Mouse (Mus musculus) midbrain, embryonic 12.5 days (tissue): Measurements from ENCODE around the gene Ralgps1. TPM values are rescaled to one million over a fixed set of nuclear protein-coding genes. Genes with fewer than 3 reads are reported as not detected.

Source experiments
- ATAC-seq: fragments of 200-750 bp; cut with Nextera tagmentation; 2 replicates; pipeline ENCODE4 v1.8.0; 2017; ENCODE audit warnings: low read depth, moderate TSS enrichment, moderate library complexity; ENCODE audit not compliant: low FRiP score
- H3K27ac ChIP-seq: fragments of 300-500 bp; sonication (generic); replicated peaks from 2 replicates; pipeline ENCODE4 v1.5.1; 2016; ENCODE audit warnings: mild to moderate bottlenecking
- H3K27me3 ChIP-seq: fragments of 300-500 bp; sonication (generic); 2 replicates; pipeline ENCODE4 v1.6.1; 2016; ENCODE audit warnings: mild to moderate bottlenecking
- H3K36me3 ChIP-seq: fragments of 300-500 bp; sonication (generic); 2 replicates; pipeline ENCODE4 v1.6.1; 2016
- H3K4me1 ChIP-seq: fragments of 300-500 bp; sonication (generic); 2 replicates; pipeline ENCODE4 v1.6.1; 2016
- H3K4me2 ChIP-seq: fragments of 300-500 bp; sonication (generic); replicated peaks from 2 replicates; pipeline ENCODE4 v1.6.1; 2016; ENCODE audit warnings: mild to moderate bottlenecking, moderate library complexity
- H3K4me3 ChIP-seq: fragments of 300-500 bp; sonication (generic); 2 replicates; pipeline ENCODE4 v1.5.1; 2016; ENCODE audit warnings: mild to moderate bottlenecking
- H3K9ac ChIP-seq: fragments of 300-500 bp; sonication (generic); replicated peaks from 2 replicates; pipeline ENCODE4 v1.6.1; 2016; ENCODE audit warnings: mild to moderate bottlenecking, moderate library complexity
- H3K9me3 ChIP-seq: fragments of 300-500 bp; sonication (generic); 2 replicates; pipeline ENCODE4 v1.6.1; 2016; ENCODE audit warnings: mild to moderate bottlenecking
- WGBS: fragments of 180-500 bp; shearing (Covaris S2); methylation state at CpG from one replicate; pipeline ENCODE4 v1.1.7; 2016; 5-methylcytosine and 5-hydroxymethylcytosine counted together
- polyA plus RNA-seq: library from polyadenylated mRNA; unstranded; fragments of >200 nt; fragmentation: Nextera tagmentation; extraction: Ambion mirVana; gene quantifications from 2 replicates; pipeline ENCODE4 v1.2.1, GENCODE M21; 2016

Ralgps1 gene
- polyA plus RNA-seq, 1 experiment from 2014 or later: 26.6 TPM

DNA sequence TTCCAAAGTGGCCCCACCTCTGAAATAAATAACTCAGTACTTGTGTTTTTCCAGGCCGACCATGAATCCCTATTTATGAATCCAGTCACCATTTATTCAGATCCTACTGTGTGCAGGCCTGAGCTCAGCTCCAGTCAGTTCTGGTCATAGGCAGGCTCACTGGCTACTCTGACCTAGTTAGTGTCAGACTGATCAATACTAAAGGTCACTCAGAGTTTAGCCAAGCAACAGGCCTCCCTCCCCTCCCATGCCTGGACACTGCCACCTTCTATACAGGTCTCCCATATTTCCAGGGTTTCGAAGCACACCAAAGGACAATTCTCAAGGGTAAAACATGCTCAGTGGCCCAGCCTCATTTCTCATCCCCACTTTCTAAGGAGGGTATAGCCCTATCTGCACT, 100.7 kb downstream of the Ralgps1 start:
- Histone ChIP-seq H3K27me3 (no peaks in the 10 kb centered on the region), H3K4me3 (no peak overlapping the region), H3K4me2 (no peak overlapping the region), H3K36me3 (no peaks in the 10 kb centered on the region), H3K4me1 (peaks cover 9% of the 10 kb centered on the region; the same call in 1 of the 2 replicates), H3K27ac (no peak overlapping the region), H3K9ac (no peak overlapping the region), H3K9me3 (no peaks in the 10 kb centered on the region)
- ATAC-seq: no peak
- 88% methylated on average over 2 of the region's 2 CpGs for WGBS

DNA sequence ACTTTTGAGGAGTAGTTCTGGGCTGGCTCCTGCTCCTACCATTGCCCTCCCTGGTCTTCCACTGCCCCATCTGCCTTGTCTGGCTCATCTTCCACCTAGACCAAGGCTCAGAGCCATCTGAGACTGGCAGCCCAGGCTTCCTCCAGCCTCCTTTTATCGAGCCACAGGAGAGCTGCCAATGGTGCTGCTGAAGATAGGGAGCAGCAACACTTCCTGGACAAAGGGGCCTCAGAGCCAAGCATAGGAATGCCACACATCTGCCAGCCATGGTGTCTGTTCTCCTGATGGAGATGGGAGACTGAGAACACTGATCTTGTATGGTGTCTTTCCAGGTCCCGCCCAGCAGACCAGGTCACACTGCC, 102.2 kb downstream of the Ralgps1 start:
- peaks cover 9% of the 10 kb centered on the region; the same call in 1 of the 2 replicates for H3K4me1 ChIP-seq
- no peak overlapping the region for H3K27ac ChIP-seq
- no peaks in the 10 kb centered on the region for H3K27me3 ChIP-seq
- H3K4me3 ChIP-seq: no peak overlapping the region
- no peak overlapping the region for H3K4me2 ChIP-seq
- H3K36me3 ChIP-seq: no peaks in the 10 kb centered on the region
- H3K9me3 ChIP-seq: no peaks in the 10 kb centered on the region
- 90% methylated on average over 2 of the region's 2 CpGs for WGBS
- no peak for ATAC-seq
- no peak overlapping the region for H3K9ac ChIP-seq

DNA sequence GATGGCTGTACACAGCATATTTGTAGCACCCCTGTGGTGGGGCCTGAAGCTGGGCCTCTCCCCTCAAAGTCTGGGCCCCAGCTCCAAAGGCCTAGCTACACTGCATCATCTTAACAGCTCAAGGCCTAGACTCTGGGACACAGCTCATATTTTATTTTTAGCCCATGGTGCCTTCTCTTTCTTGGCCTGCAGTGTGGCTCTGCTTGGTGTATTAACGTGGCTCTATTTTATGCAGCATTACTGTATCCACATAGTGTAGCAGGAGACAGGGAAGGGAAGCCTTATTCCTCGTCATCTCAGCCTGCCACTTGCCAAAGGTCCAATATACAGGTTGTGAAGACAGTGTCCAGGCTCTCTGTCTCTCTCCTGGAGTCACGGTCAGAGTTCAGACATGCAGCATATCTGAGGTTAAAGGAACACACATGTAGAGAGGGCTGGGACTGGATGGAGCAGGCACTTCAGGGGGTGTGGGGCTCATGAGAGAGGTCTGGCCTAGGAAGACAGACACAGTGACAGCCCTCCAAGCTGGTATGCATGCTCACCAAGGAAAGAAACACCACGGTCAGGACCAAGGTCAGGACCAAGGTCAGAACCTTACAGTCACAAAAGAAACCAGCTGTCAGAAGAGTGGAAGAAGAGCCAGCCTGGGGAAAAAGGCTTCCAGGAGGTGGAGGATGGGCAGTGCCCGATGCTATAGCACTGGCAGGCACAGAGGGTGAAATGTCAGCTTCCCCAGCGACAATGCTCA, 102.7 kb downstream of the Ralgps1 start:
- peaks cover 9% of the 10 kb centered on the region; the same call in 1 of the 2 replicates for H3K4me1 ChIP-seq
- no peaks in the 10 kb centered on the region for H3K9me3 ChIP-seq
- 80% methylated on average over 6 of the region's 6 CpGs for WGBS
- no peak for ATAC-seq
- no peak overlapping the region for H3K4me3 ChIP-seq
- no peaks in the 10 kb centered on the region for H3K27me3 ChIP-seq
- no peak overlapping the region for H3K27ac ChIP-seq
- no peak overlapping the region for H3K4me2 ChIP-seq
- H3K9ac ChIP-seq: no peak overlapping the region
- no peaks in the 10 kb centered on the region for H3K36me3 ChIP-seq

GRCm38 (mm10) chr2:33267075-33267474, 104.2 kb downstream of the Ralgps1 start:
- Histone ChIP-seq H3K4me3 (no peak overlapping the region), H3K27ac (no peak overlapping the region), H3K4me1 (peaks cover 9% of the 10 kb centered on the region; the same call in 1 of the 2 replicates), H3K9ac (no peak overlapping the region), H3K36me3 (no peaks in the 10 kb centered on the region), H3K27me3 (no peaks in the 10 kb centered on the region), H3K9me3 (no peaks in the 10 kb centered on the region), H3K4me2 (no peak overlapping the region)
- 92% methylated on average over 1 of the region's 1 CpGs for WGBS
- no peak for ATAC-seq

DNA sequence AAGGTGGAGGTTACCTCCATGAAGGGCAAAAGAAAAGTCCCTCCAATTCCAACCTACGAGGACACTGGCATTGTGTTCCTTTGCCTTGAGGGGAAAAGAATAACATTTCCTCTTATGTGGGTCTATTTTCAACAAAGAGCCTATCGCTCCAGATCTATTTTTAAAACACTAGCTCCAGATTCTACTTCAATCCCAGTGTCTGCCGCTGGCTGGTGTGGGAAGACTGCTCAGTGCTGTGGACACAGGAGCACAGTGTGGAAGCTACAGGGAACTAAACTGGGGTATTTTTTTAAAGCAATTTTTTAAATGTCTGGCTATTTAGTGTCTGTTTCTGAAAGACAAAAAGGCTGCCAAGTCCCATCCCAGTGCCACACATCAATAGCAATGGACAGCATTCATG, 105.5 kb downstream of the Ralgps1 start:
- Histone ChIP-seq H3K4me1 (peaks cover 4% of the 10 kb centered on the region; the same call in 1 of the 2 replicates), H3K4me3 (no peak overlapping the region), H3K9ac (no peak overlapping the region), H3K36me3 (no peaks in the 10 kb centered on the region), H3K27me3 (no peaks in the 10 kb centered on the region), H3K9me3 (no peaks in the 10 kb centered on the region), H3K27ac (no peak overlapping the region), H3K4me2 (no peak overlapping the region)
- WGBS: 74% methylated on average over 3 of the region's 3 CpGs
- no peak for ATAC-seq

- Histone ChIP-seq H3K4me1 (no peaks in the 10 kb centered on the region; the same call in 1 of the 2 replicates), H3K27ac (no peak overlapping the region), H3K9ac (no peak overlapping the region), H3K4me2 (no peak overlapping the region), H3K36me3 (peaks cover 9% of the 10 kb centered on the region; the same call in 1 of the 2 replicates), H3K4me3 (no peak overlapping the region), H3K27me3 (no peaks in the 10 kb centered on the region), H3K9me3 (no peaks in the 10 kb centered on the region)
- ATAC-seq: no peak
- 95% methylated on average over 3 of the region's 3 CpGs for WGBS
These were observed 109.8 kb downstream of the Ralgps1 start for GRCm38 (mm10) chr2:33261475-33261874.

- no peak overlapping the region for H3K27ac ChIP-seq
- H3K36me3 ChIP-seq: peaks cover 9% of the 10 kb centered on the region; the same call in 1 of the 2 replicates
- H3K4me2 ChIP-seq: no peak overlapping the region
- no peak overlapping the region for H3K9ac ChIP-seq
- no peaks in the 10 kb centered on the region; the same call in 1 of the 2 replicates for H3K4me1 ChIP-seq
- no peak for ATAC-seq
- H3K4me3 ChIP-seq: no peak overlapping the region
- H3K27me3 ChIP-seq: no peaks in the 10 kb centered on the region
- WGBS: 93% methylated on average over 8 of the region's 8 CpGs
- H3K9me3 ChIP-seq: no peaks in the 10 kb centered on the region
These were observed 110.5 kb downstream of the Ralgps1 start for GRCm38 (mm10) chr2:33260772-33261171.

DNA sequence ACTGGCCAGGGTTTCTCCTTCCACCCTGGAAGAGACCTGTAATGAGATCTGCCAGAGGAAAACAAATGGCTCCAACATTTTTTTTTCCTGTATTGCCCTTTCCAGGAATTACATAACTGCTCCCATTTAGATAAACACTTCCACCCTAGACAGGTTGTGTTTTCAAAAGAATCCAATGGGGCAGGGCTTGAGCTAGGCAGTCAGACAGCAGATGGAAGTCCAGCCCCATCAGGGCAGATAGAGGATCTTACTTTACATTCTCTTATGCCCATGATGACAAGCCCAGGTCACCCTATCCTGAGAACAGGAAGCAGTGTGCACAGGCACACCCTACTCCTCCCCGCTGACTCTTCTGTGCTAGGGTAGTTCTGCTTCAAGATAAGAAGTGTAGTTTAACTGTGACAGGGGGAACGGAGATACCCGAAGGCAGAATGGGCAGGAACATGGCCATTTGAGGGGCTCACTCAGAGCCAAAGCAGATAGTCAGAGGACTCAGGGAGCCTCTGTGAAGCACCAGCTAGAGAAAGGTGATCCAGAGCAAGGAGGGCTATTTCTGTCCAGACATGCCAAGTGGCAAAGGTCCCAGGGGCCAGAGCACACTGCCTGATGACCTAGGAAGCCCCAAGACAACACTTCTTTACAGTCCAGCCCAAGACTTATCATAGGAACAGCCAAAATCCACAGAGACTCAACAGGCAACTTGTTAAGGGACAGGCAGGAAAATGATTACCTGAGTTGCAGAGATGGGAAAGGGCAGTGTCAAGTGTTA, 114.3 kb downstream of the Ralgps1 start:
- WGBS: 95% methylated on average over 3 of the region's 3 CpGs
- no peak overlapping the region for H3K27ac ChIP-seq
- no peak overlapping the region for H3K9ac ChIP-seq

GRCm38 (mm10) chr2:33254318-33254985, 116.8 kb downstream of the Ralgps1 start:
- Histone ChIP-seq H3K4me2 (no peak overlapping the region), H3K9ac (no peak overlapping the region), H3K36me3 (peaks cover 6% of the 10 kb centered on the region; the same call in 1 of the 2 replicates), H3K4me3 (no peak overlapping the region), H3K9me3 (no peaks in the 10 kb centered on the region), H3K27ac (0 out of 2 replicates have a peak overlapping the region, but pooled peaks have one; percentile 15), H3K4me1 (peaks cover 11% of the 10 kb centered on the region; the same call in 1 of the 2 replicates), H3K27me3 (no peaks in the 10 kb centered on the region)
- no peak for ATAC-seq
- 88% methylated on average over 9 of the region's 9 CpGs for WGBS

More for the DNA sequence above, 114.3 kb downstream of the Ralgps1 start:
- Histone ChIP-seq H3K27me3 (no peaks in the 10 kb centered on the region), H3K4me1 (peaks cover 11% of the 10 kb centered on the region; the same call in 1 of the 2 replicates), H3K36me3 (peaks cover 9% of the 10 kb centered on the region; the same call in 1 of the 2 replicates), H3K9me3 (no peaks in the 10 kb centered on the region), H3K4me3 (no peak overlapping the region), H3K4me2 (no peak overlapping the region)
- no peak for ATAC-seq

DNA sequence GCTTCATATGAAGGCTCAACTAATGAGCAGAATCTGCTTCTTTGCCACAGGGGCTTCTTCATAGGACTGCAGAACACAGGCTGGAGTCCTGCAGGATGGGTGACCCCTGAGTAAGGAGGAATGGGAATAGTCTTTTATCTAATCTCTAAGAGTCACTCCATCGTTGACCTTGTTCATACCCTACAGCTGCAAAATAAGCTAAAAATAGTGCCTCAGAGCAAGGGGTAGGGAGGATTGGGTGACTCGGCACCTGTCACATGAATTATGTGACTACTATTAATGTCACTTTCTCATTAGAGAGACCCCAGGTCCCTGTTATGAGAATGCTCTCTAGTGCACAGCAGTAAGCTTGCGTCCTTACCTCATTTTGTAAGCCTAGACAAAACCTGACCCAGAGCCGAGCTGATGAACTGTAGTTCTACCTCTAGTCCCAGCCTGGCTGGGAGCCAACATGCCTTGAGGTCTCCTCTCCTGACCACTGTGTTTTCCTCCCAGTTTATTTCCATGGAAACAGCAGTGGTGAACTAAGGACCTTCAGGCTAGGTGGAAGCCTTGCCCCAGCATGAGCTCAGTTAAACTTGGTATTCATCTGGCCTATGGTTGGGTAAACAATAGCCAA, 117.6 kb downstream of the Ralgps1 start:
- Histone ChIP-seq H3K27ac (no peak overlapping the region), H3K36me3 (peaks cover 4% of the 10 kb centered on the region; the same call in 1 of the 2 replicates), H3K4me1 (peaks cover 11% of the 10 kb centered on the region; the same call in 1 of the 2 replicates), H3K4me3 (no peak overlapping the region), H3K9me3 (no peaks in the 10 kb centered on the region), H3K9ac (no peak overlapping the region), H3K4me2 (no peak overlapping the region), H3K27me3 (no peaks in the 10 kb centered on the region)
- ATAC-seq: no peak
- WGBS: 73% methylated on average over 4 of the region's 4 CpGs

DNA sequence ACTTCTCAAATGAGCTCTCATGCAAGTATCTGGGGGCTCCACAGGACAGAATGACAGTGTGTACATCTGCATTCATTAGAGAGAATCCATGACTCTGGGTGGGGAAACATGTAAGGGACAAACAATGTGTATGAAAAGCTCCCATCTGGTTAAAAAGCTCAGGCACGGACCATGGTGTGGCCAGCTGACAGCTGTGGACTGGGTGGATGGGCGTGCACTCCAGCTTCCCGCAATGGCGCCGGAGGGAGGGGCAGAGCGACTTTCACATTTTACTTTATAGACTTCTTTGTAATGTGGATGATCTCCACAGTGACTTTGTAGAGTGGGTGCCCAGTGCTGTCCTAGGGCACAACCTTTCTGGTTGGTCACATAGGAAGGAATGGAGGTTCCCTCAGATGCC, 118.5 kb downstream of the Ralgps1 start:
- WGBS: 89% methylated on average over 6 of the region's 6 CpGs
- H3K4me3 ChIP-seq: no peak overlapping the region
- no peak for ATAC-seq
- no peaks in the 10 kb centered on the region for H3K27me3 ChIP-seq
- H3K36me3 ChIP-seq: peaks cover 4% of the 10 kb centered on the region; the same call in 1 of the 2 replicates
- H3K9ac ChIP-seq: no peak overlapping the region
- no peak overlapping the region for H3K27ac ChIP-seq
- no peak overlapping the region for H3K4me2 ChIP-seq
- H3K4me1 ChIP-seq: peaks cover 11% of the 10 kb centered on the region; the same call in 1 of the 2 replicates
- no peaks in the 10 kb centered on the region for H3K9me3 ChIP-seq
